Mouse (Mus musculus) bone marrow macrophage, adult 2 months (primary cell): Measurements from ENCODE around the gene Cuedc1.

Source experiments
- CTCF ChIP-seq: IDR thresholded peaks from 2 replicates; pipeline ENCODE4 v1.5.1; 2012; ENCODE audit warnings: low read depth, mild to moderate bottlenecking, low read length, moderate library complexity
- POLR2A ChIP-seq: IDR thresholded peaks from 2 replicates; pipeline ENCODE4 v1.6.1; 2012; ENCODE audit warnings: mild to moderate bottlenecking, low read depth, low read length, borderline replicate concordance

- TF ChIP-seq POLR2A: no peak
- no peak for TF ChIP-seq CTCF
These were observed 21.2 kb downstream of the Cuedc1 start for GRCm38 (mm10) chr11:88118817-88119642.
